Mouse (Mus musculus): ENCODE measurements at regions not wholly inside any gene's neighbourhood (a gene's known extent, or its start where the extent isn't known, plus 50 kb on each side); places are given as distances from the start of the nearest gene placed in this dataset.
A peak's percentile ranks its signal among the peaks of the same experiment; 100 is the strongest.

DNA sequence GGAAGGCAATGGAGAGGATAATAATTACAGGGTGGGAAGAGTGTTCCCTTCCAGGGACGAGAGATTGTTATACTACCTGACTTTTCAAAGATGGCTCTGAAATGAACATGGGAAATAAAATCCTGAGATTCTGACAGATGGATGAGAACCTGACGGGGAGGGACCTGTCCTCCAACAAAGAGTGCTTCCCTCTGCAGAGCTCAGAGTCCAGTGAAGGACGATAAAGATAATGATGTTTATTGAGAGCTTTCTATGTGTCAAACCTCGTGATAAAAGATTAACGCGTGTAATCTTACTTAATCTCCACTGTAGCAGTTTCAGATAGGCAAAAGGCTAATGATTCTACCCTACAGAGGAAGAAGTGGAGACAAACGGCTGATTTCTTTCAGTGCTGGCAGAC is 260.3 kb downstream of the Ndfip2 start:
- WGBS: 32% methylated on average over 7 of the region's 7 CpGs
- no peak for ATAC-seq (ENCODE audit: insufficient read depth, low FRiP score)

DNA sequence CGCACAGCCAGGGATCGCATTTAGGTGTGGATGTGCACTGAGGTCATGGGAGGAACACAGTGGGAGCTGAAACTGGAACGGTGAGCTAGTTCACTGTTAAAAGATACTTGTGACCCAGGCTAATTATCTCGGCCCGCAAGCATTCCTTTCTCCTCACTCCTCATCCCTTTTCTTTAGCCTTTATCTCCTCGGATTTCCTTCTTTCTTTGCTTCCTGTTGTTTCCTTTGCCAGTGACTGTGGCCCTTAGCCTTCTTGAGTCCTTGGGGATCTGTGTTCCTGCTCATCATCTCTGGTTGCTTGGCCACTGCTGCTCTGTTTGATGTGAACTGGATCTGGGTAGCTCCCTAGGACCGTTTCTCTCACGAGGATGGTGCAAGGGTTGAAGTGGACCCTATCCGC is 256.0 kb downstream of the Ndfip2 start:
- no peak overlapping the region for H3K9ac ChIP-seq (ENCODE audit: low read length)
- H3K9me3 ChIP-seq (replicated peaks; ENCODE audit: control insufficient read depth, low read length): no peaks in the 10 kb centered on the region
- no peaks in the 10 kb centered on the region for H3K27me3 ChIP-seq (ENCODE audit: control insufficient read depth, insufficient read depth, low read length)
- no peak overlapping the region for H3K27ac ChIP-seq (ENCODE audit: low read length)
- H3K4me2 ChIP-seq (ENCODE audit: low read depth, low read length): no peak overlapping the region
- no peak for ATAC-seq (ENCODE audit: insufficient read depth, low FRiP score)
- no peak overlapping the region for H3K4me3 ChIP-seq (replicated peaks; ENCODE audit: low read length)
- H3K36me3 ChIP-seq (ENCODE audit: control insufficient read depth, insufficient read depth, low read length): no peaks in the 10 kb centered on the region
- 73% methylated on average over 9 of the region's 9 CpGs for WGBS
- no peaks in the 10 kb centered on the region for H3K4me1 ChIP-seq (ENCODE audit: control insufficient read depth, insufficient read depth, low read length)

More for the DNA sequence above, 260.3 kb downstream of the Ndfip2 start:
- H3K27me3 ChIP-seq (ENCODE audit: control insufficient read depth, insufficient read depth, low read length): no peaks in the 10 kb centered on the region
- no peak overlapping the region for H3K4me2 ChIP-seq (ENCODE audit: low read depth, low read length)
- no peak overlapping the region for H3K27ac ChIP-seq (ENCODE audit: low read length)
- H3K4me1 ChIP-seq (ENCODE audit: control insufficient read depth, insufficient read depth, low read length): no peaks in the 10 kb centered on the region
- no peaks in the 10 kb centered on the region for H3K9me3 ChIP-seq (replicated peaks; ENCODE audit: control insufficient read depth, low read length)
- H3K36me3 ChIP-seq (ENCODE audit: control insufficient read depth, insufficient read depth, low read length): no peaks in the 10 kb centered on the region
- no peak overlapping the region for H3K4me3 ChIP-seq (replicated peaks; ENCODE audit: low read length)
- H3K9ac ChIP-seq (ENCODE audit: low read length): no peak overlapping the region

DNA sequence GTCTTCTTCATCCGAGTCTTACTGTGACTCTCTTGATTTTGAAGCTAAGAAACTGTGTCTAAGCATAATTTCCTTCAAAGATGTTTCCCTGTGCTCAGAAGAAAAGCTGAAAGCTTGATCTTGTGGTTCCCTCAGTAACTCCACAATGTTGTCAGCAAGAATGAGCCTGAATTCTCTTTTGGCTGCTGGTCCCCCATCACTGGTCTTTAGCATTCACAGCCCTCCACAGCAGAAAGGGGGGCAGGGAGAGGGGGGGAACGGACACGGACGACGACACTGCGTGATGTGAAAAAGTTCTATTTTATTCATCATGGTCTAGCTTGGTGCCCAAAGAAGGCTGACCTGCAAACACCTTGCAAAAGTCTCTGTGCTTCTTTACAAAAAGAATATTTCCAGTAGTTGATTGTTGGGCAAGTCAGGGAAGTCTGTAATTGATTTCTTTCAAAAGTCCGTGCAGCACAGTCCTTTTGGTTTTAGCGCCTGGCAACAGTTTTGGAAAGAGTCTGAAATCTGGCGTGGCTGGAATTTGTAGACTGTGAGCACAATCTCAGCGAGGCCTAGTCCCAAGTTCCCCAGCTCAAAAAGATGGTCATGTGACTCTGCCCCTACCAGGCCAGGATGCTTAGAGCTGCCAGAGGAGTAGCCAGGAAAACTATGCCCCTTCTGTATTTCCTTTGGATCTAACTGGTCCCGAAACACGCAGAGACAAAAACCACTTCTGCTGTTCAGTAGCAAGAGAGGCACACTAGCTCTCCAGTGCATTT is 254.7 kb downstream of the Ndfip2 start:
- ATAC-seq (ENCODE audit: insufficient read depth, low FRiP score): no peak
- Histone ChIP-seq H3K4me1 (ENCODE audit: control insufficient read depth, insufficient read depth, low read length) (no peaks in the 10 kb centered on the region), H3K9me3 (replicated peaks; ENCODE audit: control insufficient read depth, low read length) (no peaks in the 10 kb centered on the region), H3K27me3 (ENCODE audit: control insufficient read depth, insufficient read depth, low read length) (no peaks in the 10 kb centered on the region), H3K27ac (ENCODE audit: low read length) (no peak overlapping the region), H3K9ac (ENCODE audit: low read length) (no peak overlapping the region), H3K36me3 (ENCODE audit: control insufficient read depth, insufficient read depth, low read length) (no peaks in the 10 kb centered on the region), H3K4me3 (replicated peaks; ENCODE audit: low read length) (no peak overlapping the region), H3K4me2 (ENCODE audit: low read depth, low read length) (no peak overlapping the region)
- WGBS: 88% methylated on average over 12 of the region's 12 CpGs

DNA sequence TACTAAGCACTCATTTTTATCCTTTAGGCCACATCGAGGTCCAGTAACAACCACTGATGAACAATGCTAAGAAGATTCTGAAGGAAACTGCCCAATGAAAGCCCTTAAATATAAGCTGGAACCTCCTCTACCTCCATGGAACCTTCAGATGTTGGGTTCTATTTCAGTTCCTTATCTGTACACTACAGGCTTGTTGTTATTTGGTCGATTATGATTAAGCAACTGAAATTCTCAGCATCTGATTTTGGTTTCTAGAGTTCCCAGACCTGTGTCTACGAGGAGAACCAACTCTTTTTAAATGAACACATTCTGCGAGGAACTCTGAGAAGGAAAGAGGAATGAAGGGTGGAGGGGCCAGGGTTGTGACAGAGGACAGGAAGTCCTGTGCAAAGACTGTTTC is 253.5 kb downstream of the Ndfip2 start:
- no peaks in the 10 kb centered on the region for H3K4me1 ChIP-seq (ENCODE audit: control insufficient read depth, insufficient read depth, low read length)
- WGBS: 83% methylated on average over 4 of the region's 4 CpGs
- H3K4me3 ChIP-seq (replicated peaks; ENCODE audit: low read length): no peak overlapping the region
- H3K27me3 ChIP-seq (ENCODE audit: control insufficient read depth, insufficient read depth, low read length): no peaks in the 10 kb centered on the region
- no peak overlapping the region for H3K9ac ChIP-seq (ENCODE audit: low read length)
- H3K4me2 ChIP-seq (ENCODE audit: low read depth, low read length): no peak overlapping the region
- H3K9me3 ChIP-seq (replicated peaks; ENCODE audit: control insufficient read depth, low read length): no peaks in the 10 kb centered on the region
- no peaks in the 10 kb centered on the region for H3K36me3 ChIP-seq (ENCODE audit: control insufficient read depth, insufficient read depth, low read length)
- ATAC-seq (ENCODE audit: insufficient read depth, low FRiP score): no peak
- H3K27ac ChIP-seq (ENCODE audit: low read length): no peak overlapping the region

DNA sequence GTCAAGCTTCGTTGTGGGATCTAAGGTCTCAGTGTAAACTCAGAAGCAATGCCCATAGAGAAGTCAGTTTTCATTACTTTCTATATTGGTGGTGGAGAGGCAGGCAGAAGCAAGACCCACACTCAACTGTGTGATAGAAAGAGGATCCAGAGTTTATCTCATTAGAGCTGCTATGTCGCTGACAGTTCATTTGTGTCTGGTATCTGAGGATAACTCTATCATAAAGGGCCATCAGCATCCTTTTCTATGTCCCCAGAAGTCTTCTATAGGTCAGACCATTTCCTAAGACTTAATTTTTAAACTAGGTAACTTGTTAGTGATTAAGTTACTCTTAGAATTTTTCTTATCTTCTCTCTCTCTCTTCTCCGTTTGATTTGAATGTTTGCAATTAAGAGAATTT is 252.8 kb downstream of the Ndfip2 start:
- ATAC-seq (ENCODE audit: insufficient read depth, low FRiP score): no peak
- H3K9ac ChIP-seq (ENCODE audit: low read length): no peak overlapping the region
- H3K36me3 ChIP-seq (ENCODE audit: control insufficient read depth, insufficient read depth, low read length): no peaks in the 10 kb centered on the region
- no peaks in the 10 kb centered on the region for H3K4me1 ChIP-seq (ENCODE audit: control insufficient read depth, insufficient read depth, low read length)
- 84% methylated on average over 3 of the region's 3 CpGs for WGBS
- H3K9me3 ChIP-seq (replicated peaks; ENCODE audit: control insufficient read depth, low read length): no peaks in the 10 kb centered on the region
- no peaks in the 10 kb centered on the region for H3K27me3 ChIP-seq (ENCODE audit: control insufficient read depth, insufficient read depth, low read length)
- H3K4me2 ChIP-seq (ENCODE audit: low read depth, low read length): no peak overlapping the region
- H3K4me3 ChIP-seq (replicated peaks; ENCODE audit: low read length): no peak overlapping the region
- no peak overlapping the region for H3K27ac ChIP-seq (ENCODE audit: low read length)

DNA sequence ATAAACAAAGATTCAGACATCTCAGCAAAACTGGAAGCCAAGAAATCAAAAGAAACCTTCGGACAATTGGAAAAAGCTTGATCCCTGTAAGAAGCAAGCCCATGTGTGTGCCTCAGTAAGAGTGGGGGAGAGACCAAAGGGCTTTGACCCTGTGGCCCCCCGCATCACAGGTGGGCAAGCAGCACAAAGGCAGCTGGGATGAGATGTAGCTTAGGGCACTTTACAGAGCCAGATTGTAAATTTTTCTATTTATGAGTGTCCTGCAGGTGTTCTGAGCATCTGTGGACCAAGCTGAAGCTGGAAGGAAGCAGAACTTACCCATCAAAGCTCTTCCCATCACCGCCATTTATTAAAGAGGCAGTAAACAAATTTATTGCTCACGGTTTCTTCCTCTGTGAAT is 246.9 kb downstream of the Ndfip2 start:
- no peaks in the 10 kb centered on the region for H3K27me3 ChIP-seq (ENCODE audit: control insufficient read depth, insufficient read depth, low read length)
- H3K4me2 ChIP-seq (ENCODE audit: low read depth, low read length): no peak overlapping the region
- H3K4me1 ChIP-seq (ENCODE audit: control insufficient read depth, insufficient read depth, low read length): peaks cover 16% of the 10 kb centered on the region
- H3K9me3 ChIP-seq (replicated peaks; ENCODE audit: control insufficient read depth, low read length): no peaks in the 10 kb centered on the region
- no peaks in the 10 kb centered on the region for H3K36me3 ChIP-seq (ENCODE audit: control insufficient read depth, insufficient read depth, low read length)
- no peak overlapping the region for H3K9ac ChIP-seq (ENCODE audit: low read length)
- WGBS: 73% methylated on average over 4 of the region's 4 CpGs
- no peak for ATAC-seq (ENCODE audit: insufficient read depth, low FRiP score)
- no peak overlapping the region for H3K4me3 ChIP-seq (replicated peaks; ENCODE audit: low read length)
- H3K27ac ChIP-seq (ENCODE audit: low read length): no peak overlapping the region

DNA sequence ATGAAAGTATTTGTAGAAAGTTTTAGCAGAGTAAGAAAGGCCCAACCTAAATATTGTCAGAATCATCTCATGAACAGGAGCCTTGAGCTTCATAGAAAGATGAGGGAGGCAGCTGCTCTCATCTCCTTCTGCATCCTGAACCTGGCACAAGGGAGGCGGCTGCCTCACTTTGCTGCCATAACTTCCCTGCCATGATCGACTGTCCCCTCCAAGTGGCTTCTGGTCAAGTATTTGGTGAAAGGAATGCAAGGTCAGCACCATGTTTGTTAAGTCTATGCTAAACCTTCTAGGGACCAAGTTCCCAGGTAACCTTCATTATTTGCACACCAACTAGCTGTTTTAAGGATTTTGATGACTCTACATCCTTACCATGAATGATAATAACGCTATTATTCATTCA is 246.0 kb downstream of the Ndfip2 start:
- H3K4me3 ChIP-seq (replicated peaks; ENCODE audit: low read length): no peak overlapping the region
- no peaks in the 10 kb centered on the region for H3K27me3 ChIP-seq (ENCODE audit: control insufficient read depth, insufficient read depth, low read length)
- no peak overlapping the region for H3K9ac ChIP-seq (ENCODE audit: low read length)
- no peak for ATAC-seq (ENCODE audit: insufficient read depth, low FRiP score)
- H3K9me3 ChIP-seq (replicated peaks; ENCODE audit: control insufficient read depth, low read length): no peaks in the 10 kb centered on the region
- no peak overlapping the region for H3K27ac ChIP-seq (ENCODE audit: low read length)
- H3K4me1 ChIP-seq (ENCODE audit: control insufficient read depth, insufficient read depth, low read length): peaks cover 20% of the 10 kb centered on the region
- no peak overlapping the region for H3K4me2 ChIP-seq (ENCODE audit: low read depth, low read length)
- H3K36me3 ChIP-seq (ENCODE audit: control insufficient read depth, insufficient read depth, low read length): no peaks in the 10 kb centered on the region
- WGBS: 82% methylated on average over 3 of the region's 3 CpGs

DNA sequence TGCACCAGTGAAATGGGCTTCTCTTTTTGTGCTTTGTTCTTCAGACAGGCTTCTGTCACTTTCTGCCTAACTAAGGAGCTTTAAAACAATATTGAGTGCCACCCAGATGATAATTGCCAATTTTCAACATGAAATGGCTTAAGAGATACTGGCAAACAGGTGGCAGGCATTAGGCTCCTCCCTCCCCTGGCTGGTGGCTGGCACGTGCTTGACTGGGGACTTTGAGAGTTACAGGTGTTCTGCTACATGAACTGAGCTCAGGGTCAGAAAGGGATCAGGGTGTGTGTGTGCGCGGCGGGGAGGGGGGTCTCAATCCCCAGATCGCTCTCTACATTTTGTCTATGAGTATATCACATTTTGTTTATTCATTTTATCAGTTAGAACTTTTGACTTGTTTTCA is 245.4 kb downstream of the Ndfip2 start:
- Histone ChIP-seq H3K9me3 (replicated peaks; ENCODE audit: control insufficient read depth, low read length) (no peaks in the 10 kb centered on the region), H3K4me3 (replicated peaks; ENCODE audit: low read length) (no peak overlapping the region), H3K27me3 (ENCODE audit: control insufficient read depth, insufficient read depth, low read length) (no peaks in the 10 kb centered on the region), H3K4me1 (ENCODE audit: control insufficient read depth, insufficient read depth, low read length) (peaks cover 23% of the 10 kb centered on the region), H3K36me3 (ENCODE audit: control insufficient read depth, insufficient read depth, low read length) (no peaks in the 10 kb centered on the region), H3K4me2 (ENCODE audit: low read depth, low read length) (no peak overlapping the region), H3K9ac (ENCODE audit: low read length) (no peak overlapping the region), H3K27ac (ENCODE audit: low read length) (no peak overlapping the region)
- ATAC-seq (ENCODE audit: insufficient read depth, low FRiP score): no peak
- WGBS: 72% methylated on average over 5 of the region's 5 CpGs

DNA sequence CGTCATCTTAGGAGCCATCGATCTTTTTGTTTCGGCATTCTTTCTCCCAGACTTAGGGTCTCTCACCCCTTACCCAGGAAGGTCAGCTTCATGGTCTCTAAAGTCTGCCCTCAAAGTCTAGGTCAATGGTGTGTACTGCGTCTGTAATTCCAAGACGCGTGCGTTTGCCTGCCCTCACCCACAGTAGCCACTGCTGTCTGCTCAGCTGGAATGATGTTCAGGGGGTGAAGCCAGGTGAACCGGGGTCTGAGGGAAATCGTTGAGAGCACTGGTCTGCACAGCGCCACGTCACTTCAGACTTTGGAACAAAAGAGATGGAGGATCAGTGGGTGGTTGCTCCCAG is 244.2 kb downstream of the Ndfip2 start:
- no peak overlapping the region for H3K9ac ChIP-seq (ENCODE audit: low read length)
- H3K4me1 ChIP-seq (ENCODE audit: control insufficient read depth, insufficient read depth, low read length): peaks cover 23% of the 10 kb centered on the region
- no peaks in the 10 kb centered on the region for H3K27me3 ChIP-seq (ENCODE audit: control insufficient read depth, insufficient read depth, low read length)
- peak; percentile 38; the same call in 1 of the 2 replicates for ATAC-seq (ENCODE audit: insufficient read depth, low FRiP score)
- no peaks in the 10 kb centered on the region for H3K36me3 ChIP-seq (ENCODE audit: control insufficient read depth, insufficient read depth, low read length)
- H3K4me2 ChIP-seq (ENCODE audit: low read depth, low read length): peak overlapping the region; percentile 42
- no peak overlapping the region for H3K4me3 ChIP-seq (replicated peaks; ENCODE audit: low read length)
- H3K27ac ChIP-seq (ENCODE audit: low read length): no peak overlapping the region
- H3K9me3 ChIP-seq (replicated peaks; ENCODE audit: control insufficient read depth, low read length): no peaks in the 10 kb centered on the region
- WGBS: 30% methylated on average over 11 of the region's 11 CpGs
